Mouse (Mus musculus) lung, adult 18-20 months (tissue): ENCODE data around the gene Col25a1.

ENCODE experiments used
- DNase-seq, 2 experiments: peaks; one replicate each; pipeline ENCODE4 v3.0.0; 2022; ENCODE audit warnings: mixed read lengths in 2 of 2

The Col25a1 gene

GRCm38 (mm10) chr3:130329833-130330555 lies 198.7 kb downstream of the Col25a1 start:
- no peak for DNase-seq

GRCm38 (mm10) chr3:130330556-130330950 lies 199.3 kb downstream of the Col25a1 start:
- DNase-seq = no peak

DNA sequence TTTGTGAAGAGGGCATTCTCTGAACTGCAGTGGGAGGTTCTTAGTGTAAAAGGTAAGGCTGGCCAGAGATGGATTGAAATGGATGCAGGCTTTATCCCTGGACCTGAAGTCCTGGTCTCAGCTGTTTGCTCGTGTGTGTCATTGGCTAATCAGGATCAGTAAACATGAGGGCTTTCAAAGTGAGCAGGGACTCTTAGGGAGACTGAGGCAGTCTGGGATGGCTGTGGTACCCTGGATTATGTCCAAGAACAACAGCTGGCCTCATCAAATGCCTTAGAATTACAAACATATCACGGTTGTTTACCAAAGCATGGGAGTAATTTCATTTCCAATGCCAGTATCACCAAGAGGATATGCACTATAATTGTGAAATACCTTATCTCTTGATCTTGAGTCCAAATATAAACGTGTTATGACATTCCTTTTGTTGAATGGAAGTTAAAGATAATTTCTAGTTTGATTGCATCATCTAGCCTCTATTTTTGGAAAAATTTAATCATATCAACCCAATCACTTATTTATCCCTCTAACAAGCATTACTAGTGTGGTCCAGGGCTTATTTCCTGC lies 201.1 kb downstream of the Col25a1 start:
- DNase-seq = no peak

GRCm38 (mm10) chr3:130337857-130338256 lies 206.6 kb downstream of the Col25a1 start:
- peak in 1 of 2 experiments; percentile 5 for DNase-seq

DNA sequence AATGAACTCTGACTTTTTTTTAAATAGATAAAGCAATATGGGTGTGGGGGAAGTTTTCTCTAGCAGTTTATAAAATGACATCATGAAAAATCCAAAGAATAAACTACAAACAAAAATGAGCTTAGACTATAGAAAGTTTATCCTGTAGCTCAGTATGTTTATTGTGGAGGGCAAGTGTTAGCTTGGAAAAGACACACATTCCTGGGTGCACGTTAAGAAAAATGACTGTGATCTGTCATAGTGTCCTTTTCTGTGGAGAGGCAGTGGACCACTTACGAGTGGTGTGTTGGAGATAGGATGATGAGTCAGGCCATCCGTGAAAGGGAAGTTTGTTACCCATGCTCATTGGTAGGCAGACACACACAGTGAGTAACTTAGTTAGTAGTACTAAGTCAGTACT lies 207.1 kb downstream of the Col25a1 start:
- DNase-seq = no peak

GRCm38 (mm10) chr3:130350161-130350560 lies 218.9 kb downstream of the Col25a1 start:
- no peak for DNase-seq

- no peak for DNase-seq
These were observed 223.2 kb downstream of the Col25a1 start for GRCm38 (mm10) chr3:130354399-130355039.

- DNase-seq = no peak
These were observed 225.4 kb downstream of the Col25a1 start for GRCm38 (mm10) chr3:130356575-130357173.

GRCm38 (mm10) chr3:130360813-130361212 lies 229.5 kb downstream of the Col25a1 start:
- no peak for DNase-seq

DNA sequence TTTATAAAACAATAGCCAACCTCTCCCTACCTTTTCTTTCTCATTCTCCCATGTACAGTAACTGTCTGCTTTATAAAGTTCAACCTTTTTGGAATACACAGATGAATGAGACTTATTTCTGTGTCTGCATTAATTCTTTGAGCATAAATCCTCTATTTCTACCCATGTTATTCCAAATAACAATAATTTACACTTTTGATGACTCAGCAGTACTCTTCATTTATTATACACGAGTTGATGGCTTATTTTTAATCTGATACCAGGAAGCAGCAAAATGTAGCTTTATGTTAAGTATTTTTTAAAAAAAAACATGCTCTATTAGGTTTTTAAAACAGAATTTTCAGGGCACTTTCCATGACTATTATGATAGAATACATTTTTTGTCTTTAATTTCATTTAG lies 230.6 kb downstream of the Col25a1 start:
- DNase-seq = no peak

DNA sequence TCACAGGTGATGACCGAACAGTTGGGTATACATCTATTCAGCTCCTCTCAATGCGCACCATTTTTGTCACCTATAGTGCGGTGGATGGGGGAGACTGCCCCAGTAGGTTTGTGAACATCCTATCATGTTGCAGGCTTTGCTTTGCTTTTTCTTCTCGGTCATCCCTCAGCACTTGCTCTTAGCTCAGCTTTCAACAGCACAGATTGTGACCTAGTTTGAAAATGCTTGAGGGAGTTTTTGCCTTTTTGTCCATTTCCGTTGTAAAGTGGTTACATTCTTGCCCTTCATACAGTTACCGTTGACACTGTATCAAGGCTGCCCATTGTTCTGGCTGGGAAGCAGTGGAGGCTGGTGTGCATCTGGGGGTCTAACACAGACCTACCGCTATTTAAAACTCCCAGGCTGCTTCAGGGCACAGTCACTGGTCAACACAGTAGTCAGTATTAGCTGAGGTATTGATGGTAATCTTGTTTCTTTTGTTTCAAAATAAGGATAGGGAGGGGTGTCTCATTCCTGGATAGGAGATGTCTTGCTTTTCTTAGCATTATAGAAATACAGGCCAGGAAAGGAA lies 231.6 kb downstream of the Col25a1 start:
- DNase-seq = no peak

- DNase-seq = peak in 1 of 2 experiments; percentile 12
These were observed 235.8 kb downstream of the Col25a1 start for GRCm38 (mm10) chr3:130366917-130367610.

GRCm38 (mm10) chr3:130368352-130368751 lies 237.1 kb downstream of the Col25a1 start:
- DNase-seq = no peak

DNA sequence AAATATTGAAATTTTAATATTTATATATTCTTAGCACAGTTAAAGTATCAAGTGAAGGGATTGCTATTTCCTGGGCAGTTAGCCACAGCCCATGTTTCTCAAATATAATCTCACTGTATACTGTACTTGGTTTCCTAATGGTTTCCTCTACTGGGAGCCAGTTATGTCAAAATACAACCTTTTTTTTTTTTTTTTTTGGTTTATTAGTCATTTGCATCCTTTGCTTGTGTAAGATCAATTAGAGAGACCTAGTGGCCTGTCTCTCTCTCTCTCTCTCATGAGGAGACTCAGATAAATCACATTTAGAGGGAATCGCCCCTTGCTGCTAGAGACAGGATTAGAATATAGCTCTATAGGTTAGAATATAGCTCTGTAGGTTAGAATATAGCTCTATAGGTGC lies 237.8 kb downstream of the Col25a1 start:
- no peak for DNase-seq

DNA sequence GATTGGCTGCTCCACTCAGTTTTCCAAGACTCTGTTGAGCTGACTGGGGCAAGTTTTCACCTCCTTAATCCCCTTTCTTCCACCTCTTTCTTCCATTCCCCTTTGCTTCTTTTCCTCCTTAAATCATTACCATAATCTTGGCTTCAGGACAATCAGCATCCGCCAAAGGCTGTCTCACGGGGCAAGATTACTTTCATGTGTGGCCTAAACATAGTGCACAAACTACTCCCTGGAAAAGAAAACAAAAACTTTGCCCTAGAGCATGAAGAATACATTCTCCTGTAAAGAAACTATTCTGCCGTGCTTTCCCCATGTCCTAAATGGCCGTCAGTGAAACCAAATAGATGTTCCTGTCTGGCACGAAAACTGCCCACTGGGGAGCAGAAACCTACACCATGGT lies 238.9 kb downstream of the Col25a1 start:
- no peak for DNase-seq

GRCm38 (mm10) chr3:130373145-130373544 lies 241.8 kb downstream of the Col25a1 start:
- no peak for DNase-seq

GRCm38 (mm10) chr3:130374620-130375341 lies 243.5 kb downstream of the Col25a1 start:
- DNase-seq = no peak

GRCm38 (mm10) chr3:130377786-130378185 lies 246.5 kb downstream of the Col25a1 start:
- no peak for DNase-seq

GRCm38 (mm10) chr3:130378626-130379025 lies 247.3 kb downstream of the Col25a1 start:
- no peak for DNase-seq

DNA sequence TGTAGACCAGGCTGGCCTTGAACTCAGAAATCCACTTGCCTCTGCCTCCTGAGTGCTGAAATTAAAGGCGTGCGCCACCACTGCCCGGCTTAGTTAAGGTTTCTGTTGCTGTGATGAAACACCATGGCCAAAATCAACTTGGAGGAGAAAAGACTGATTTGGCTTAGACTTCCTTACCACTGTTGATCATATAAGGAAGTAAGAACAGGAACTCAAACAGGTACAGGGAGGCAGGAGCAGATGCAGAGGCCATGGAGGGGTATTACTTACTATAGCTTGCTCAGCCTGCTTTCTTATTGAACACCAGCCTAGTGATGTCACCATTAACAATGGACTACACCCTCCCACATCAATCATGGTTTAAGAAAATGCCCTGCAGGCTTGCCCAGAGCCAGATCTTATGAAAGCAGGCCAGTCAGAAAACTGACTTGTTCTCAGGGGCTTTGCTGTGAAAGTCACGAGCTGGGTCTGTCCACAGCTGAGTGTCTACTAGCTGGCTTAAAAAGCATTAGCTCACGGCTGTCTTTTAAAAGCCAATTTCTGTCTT lies 249.1 kb downstream of the Col25a1 start:
- DNase-seq = no peak

DNA sequence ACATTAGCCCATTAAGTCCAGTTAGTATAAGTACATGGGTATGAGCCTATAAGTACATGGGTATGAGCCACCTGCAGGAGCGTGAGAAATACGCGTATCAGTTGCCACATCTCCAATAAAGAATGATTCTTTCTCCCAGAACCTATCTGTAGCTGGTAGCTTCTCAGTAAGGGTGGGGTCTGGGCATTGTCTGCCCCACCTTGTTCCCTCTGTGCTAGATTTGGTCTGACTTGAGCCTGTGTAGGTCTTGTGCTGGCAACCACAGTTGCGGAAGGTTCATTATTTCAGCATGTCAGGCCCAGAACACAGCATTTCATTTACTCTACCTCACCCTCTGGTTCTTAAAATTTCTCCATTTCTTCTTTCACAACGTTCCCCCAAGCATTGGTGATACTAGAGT lies 250.4 kb downstream of the Col25a1 start:
- no peak for DNase-seq

DNA sequence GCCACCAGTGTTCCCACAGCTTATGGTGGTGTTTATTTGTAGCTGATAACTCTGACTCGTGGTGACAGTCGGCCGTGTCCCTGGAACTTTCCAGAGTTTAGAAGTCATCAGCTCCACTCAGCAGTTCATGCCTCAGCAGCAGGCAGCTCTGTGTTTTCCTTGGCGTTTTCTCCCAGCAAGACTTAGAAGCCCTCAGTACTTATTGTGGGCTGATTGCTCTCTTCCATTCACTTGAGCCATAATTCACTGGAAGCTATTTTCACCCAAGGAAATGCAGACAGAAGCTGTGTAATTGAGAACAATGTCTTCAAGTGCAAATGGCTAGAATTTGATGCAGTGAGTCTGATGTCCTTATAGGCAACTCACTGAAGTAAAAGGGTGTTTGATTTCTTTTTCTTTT lies 254.6 kb downstream of the Col25a1 start:
- no peak for DNase-seq
